8 mouse cellular contexts compared by ENCODE assay signal in genomic region chr10:41980772-41981383, GRCm38 (mm10). TPM values are rescaled to one million over a fixed set of nuclear protein-coding genes. Genes with fewer than 3 reads are reported as not detected.
DNase-seq lines count a peak whose midpoint lies in the region; ATAC-seq and TF ChIP-seq lines count a peak whose summit lies in the region.

No protein-coding gene starts in this region.

- WGBS in liver, embryonic 12.5 days (ENCODE audit: insufficient replicate concordance) = 27% methylated on average over 6 of the region's 6 CpGs
- 17% methylated on average over 6 of the region's 6 CpGs for WGBS in heart, adult 2 months
- whole genome bisulfite sequencing in kidney, adult 2 months = 14% methylated on average over 6 of the region's 6 CpGs
- 26% methylated on average over 6 of the region's 6 CpGs for WGBS in midbrain, embryonic 15.5 days
- WGBS in spleen, adult 2 months = 29% methylated on average over 6 of the region's 6 CpGs

- H3K4me1 ChIP-seq in liver, embryonic 12.5 days = no peaks in the 10 kb centered on the region
- no peaks in the 10 kb centered on the region for H3K4me1 ChIP-seq in cortical plate, adult 2 months (ENCODE audit: control insufficient read depth, insufficient read depth, low read length)
- H3K4me1 ChIP-seq in heart, adult 2 months (ENCODE audit: control insufficient read depth, insufficient read depth, low read length) = peaks cover 1% of the 10 kb centered on the region; the same call in 1 of the 2 replicates
- no peaks in the 10 kb centered on the region; the same call in 1 of the 2 replicates for H3K4me1 ChIP-seq in kidney, adult 2 months (ENCODE audit: control insufficient read depth, insufficient read depth, low read length)
- no peaks in the 10 kb centered on the region for H3K4me1 ChIP-seq in midbrain, embryonic 15.5 days
- peaks cover 8% of the 10 kb centered on the region; the same call in 1 of the 2 replicates for H3K4me1 ChIP-seq in spleen, adult 2 months (ENCODE audit: control insufficient read depth, insufficient read depth, insufficient read length)

- H3K4me2 ChIP-seq in liver, embryonic 12.5 days = no peak overlapping the region
- no peak overlapping the region for H3K4me2 ChIP-seq in midbrain, embryonic 15.5 days

- no peak for TF ChIP-seq POLR2A in cortical plate, adult 2 months (IDR thresholded peaks at IDR 0.05; ENCODE audit: extremely low read depth, insufficient read depth, low read length)
- 0 out of 2 replicates have a peak, but pooled peaks have one; percentile 26 for TF ChIP-seq POLR2A in heart, adult 2 months (IDR thresholded peaks at IDR 0.05; ENCODE audit: insufficient read depth, low read depth, low read length)
- TF ChIP-seq POLR2A in kidney, adult 2 months (IDR thresholded peaks at IDR 0.05; ENCODE audit: low read depth, low read length) = no peak
- no peak for TF ChIP-seq POLR2A in spleen, adult 2 months (IDR thresholded peaks at IDR 0.05; ENCODE audit: low read depth, low read length)

- intact Hi-C loops in heart, adult 2 months (cut with DNase I) = loop anchor here (1.0 to 5.0 kb wide), 4 partner anchors 50 to 314 kb away; partner anchors contain the start of gene Foxo3
- intact Hi-C loops in left cerebral cortex, postnatal 4 days (cut with DNase I) = loop anchor here (5.0 to 10.0 kb wide), 3 partner anchors 146 to 311 kb away; no protein-coding TSS in a partner anchor

- no peak overlapping the region for H3K9ac ChIP-seq in liver, embryonic 12.5 days
- H3K9ac ChIP-seq in heart, adult 2 months (ENCODE audit: low read depth, low read length) = no peak overlapping the region
- H3K9ac ChIP-seq in midbrain, embryonic 15.5 days = no peak overlapping the region

- no peak overlapping the region for H3K27ac ChIP-seq in liver, embryonic 12.5 days
- H3K27ac ChIP-seq in cortical plate, adult 2 months (ENCODE audit: insufficient read depth, low read length) = no peak overlapping the region
- H3K27ac ChIP-seq in heart, adult 2 months = peak overlapping the region; percentile 67
- H3K27ac ChIP-seq in kidney, adult 2 months (ENCODE audit: insufficient read depth, low read depth, low read length) = no peak overlapping the region
- H3K27ac ChIP-seq in midbrain, embryonic 15.5 days = no peak overlapping the region
- H3K27ac ChIP-seq in spleen, adult 2 months (ENCODE audit: insufficient read depth, low read length) = no peak overlapping the region

- peak; percentile 67 for TF ChIP-seq CTCF in cortical plate, adult 2 months (IDR thresholded peaks at IDR 0.05; ENCODE audit: extremely low read depth, insufficient read depth, low read length)
- TF ChIP-seq CTCF in heart, adult 2 months (IDR thresholded peaks at IDR 0.05) = peak; percentile 90
- peak; percentile 64 for TF ChIP-seq CTCF in kidney, adult 2 months (conservative IDR thresholded peaks at IDR 0.05; ENCODE audit: insufficient read depth, insufficient read length, low read depth, low read length)
- peak; percentile 23; the same call in 1 of the 2 replicates for TF ChIP-seq CTCF in spleen, adult 2 months (IDR thresholded peaks at IDR 0.05; ENCODE audit: extremely low read depth, insufficient read depth, insufficient read length, insufficient replicate concordance)

- no peaks in the 10 kb centered on the region for H3K79me2 ChIP-seq in heart, adult 2 months (replicated peaks; ENCODE audit: control insufficient read depth, insufficient read depth, low read length)

- DNase-seq in liver = peak; percentile 57
- DNase-seq in heart, adult 2 months = peak; percentile 63 to 78
- peak; percentile 93 for DNase-seq in kidney, adult 2 months
- peak; percentile 53 for DNase-seq in left cerebral cortex, postnatal 4 days
- DNase-seq in spleen, adult 2 months (ENCODE audit: low read depth in 1 of 2, low spot score in 2 of 2) = peak in 1 of 2 experiments; percentile 49

- H3K27me3 ChIP-seq in liver, embryonic 12.5 days (replicated peaks) = no peaks in the 10 kb centered on the region
- no peaks in the 10 kb centered on the region for H3K27me3 ChIP-seq in heart, adult 2 months (ENCODE audit: control insufficient read depth, insufficient read depth, low read length)
- H3K27me3 ChIP-seq in kidney, adult 2 months (replicated peaks; ENCODE audit: control insufficient read depth, insufficient read depth, low read length) = no peaks in the 10 kb centered on the region
- H3K27me3 ChIP-seq in midbrain, embryonic 15.5 days (replicated peaks) = no peaks in the 10 kb centered on the region
- no peaks in the 10 kb centered on the region for H3K27me3 ChIP-seq in spleen, adult 2 months (ENCODE audit: control insufficient read depth, insufficient read depth, low read length)

- H3K9me3 ChIP-seq in liver, embryonic 12.5 days (replicated peaks) = no peaks in the 10 kb centered on the region
- no peaks in the 10 kb centered on the region for H3K9me3 ChIP-seq in midbrain, embryonic 15.5 days

- TF ChIP-seq EP300 in heart, adult 2 months (IDR thresholded peaks at IDR 0.05; ENCODE audit: insufficient read depth, low read depth, low read length) = peak; percentile 90; the same call in 1 of the 2 replicates

- no peak; the same call in 1 of the 2 replicates for ATAC-seq in liver, embryonic 12.5 days
- ATAC-seq in midbrain, embryonic 15.5 days (replicated peaks) = peak; percentile 60

- no peak overlapping the region for H3K4me3 ChIP-seq in liver, embryonic 12.5 days
- no peak overlapping the region for H3K4me3 ChIP-seq in cortical plate, adult 2 months (ENCODE audit: insufficient read depth, low read length)
- H3K4me3 ChIP-seq in heart, adult 2 months = no peak overlapping the region
- H3K4me3 ChIP-seq in kidney, adult 2 months (ENCODE audit: insufficient read depth, low read depth, low read length) = no peak overlapping the region
- H3K4me3 ChIP-seq in midbrain, embryonic 15.5 days = no peak overlapping the region
- no peak overlapping the region for H3K4me3 ChIP-seq in spleen, adult 2 months (ENCODE audit: extremely low read depth, insufficient read depth, insufficient read length)

- H3K36me3 ChIP-seq in liver, embryonic 12.5 days = no peaks in the 10 kb centered on the region
- no peaks in the 10 kb centered on the region for H3K36me3 ChIP-seq in heart, adult 2 months (ENCODE audit: control insufficient read depth, insufficient read depth, low read length)
- H3K36me3 ChIP-seq in kidney, adult 2 months (ENCODE audit: control insufficient read depth, insufficient read depth, low read length) = no peaks in the 10 kb centered on the region
- no peaks in the 10 kb centered on the region for H3K36me3 ChIP-seq in midbrain, embryonic 15.5 days (replicated peaks)
- no peaks in the 10 kb centered on the region for H3K36me3 ChIP-seq in spleen, adult 2 months (ENCODE audit: control insufficient read depth, insufficient read depth, low read length)

RNA-seq across cellular contexts. Expression of gene Armc2, which starts 37.4 kb away (rescaled TPM):
- polyA plus RNA-seq in liver, embryonic 12.5 days (2016; fragmentation: Nextera tagmentation; extraction: Ambion mirVana) = 0.23 and 0.57 TPM in 2 replicates
- 14.4 and 14.5 TPM in 2 replicates for polyA plus RNA-seq in cortical plate, adult 2 months (2012; rRNA removed)
- 10 to 100 TPM; 16.7 to 22.8 TPM for total RNA-seq in heart, adult 2 months (2021)
- polyA plus RNA-seq in heart, adult 2 months (2012; rRNA removed) = 6.4 and 7.1 TPM in 2 replicates
- polyA plus RNA-seq in kidney, adult 2 months (2012; rRNA removed) = 0.24 and 0.50 TPM in 2 replicates
- total RNA-seq in left cerebral cortex, postnatal 4 days (2021) = 10 to 100 TPM; 16.5 to 18.5 TPM
- 11.3 and 11.9 TPM in 2 replicates for polyA plus RNA-seq in midbrain, embryonic 15.5 days (2015; fragmentation: Nextera tagmentation; extraction: Ambion mirVana)
- polyA plus RNA-seq in spleen, adult 2 months (2012; rRNA removed) = 0.16 and 0.35 TPM in 2 replicates

Comparison
In these comparisons a context has a peak if more than half of its experiments do, and no peak if none do; other contexts are left out.
1. CTCF ChIP-seq: peak in every context shown above with its lines; median percentile 90 in heart, adult 2 months; 67 in cortical plate, adult 2 months; 64 in kidney, adult 2 months; 23 in spleen, adult 2 months.